Mouse (Mus musculus) intestine, postnatal 0 days (tissue): ENCODE results near the gene Gtpbp1. TPM values are rescaled to one million over a fixed set of nuclear protein-coding genes. Genes with fewer than 3 reads are reported as not detected.

Source experiments
- ATAC-seq: fragments of 200-750 bp; cut with Nextera tagmentation; 2 replicates; pipeline ENCODE4 v1.8.0; 2017; ENCODE audit warnings: mild to moderate bottlenecking, moderate TSS enrichment, moderate library complexity
- H3K27ac ChIP-seq: fragments of 300-500 bp; sonication (generic); 2 replicates; pipeline ENCODE4 v1.5.1; 2014; ENCODE audit warnings: mild to moderate bottlenecking, low read depth, low read length, moderate library complexity
- H3K27me3 ChIP-seq: fragments of 300-500 bp; sonication (generic); replicated peaks from 2 replicates; pipeline ENCODE4 v1.6.1; 2014; ENCODE audit warnings: low read length, mixed read lengths; ENCODE audit not compliant: control insufficient read depth, insufficient read depth
- H3K36me3 ChIP-seq: fragments of 300-500 bp; sonication (generic); 2 replicates; pipeline ENCODE4 v1.6.1; 2014; ENCODE audit warnings: mild to moderate bottlenecking, moderate library complexity; ENCODE audit not compliant: control insufficient read depth, insufficient read depth
- H3K4me1 ChIP-seq: fragments of 300-500 bp; sonication (generic); replicated peaks from 2 replicates; pipeline ENCODE4 v1.6.1; 2014; ENCODE audit warnings: antibody characterized with exemption, low read length, mixed read lengths; ENCODE audit not compliant: control insufficient read depth, insufficient read depth
- H3K4me2 ChIP-seq: fragments of 300-500 bp; sonication (generic); replicated peaks from 2 replicates; pipeline ENCODE4 v1.6.1; 2014; ENCODE audit warnings: low read depth, mild to moderate bottlenecking, moderate library complexity
- H3K4me3 ChIP-seq: fragments of 300-500 bp; sonication (generic); 2 replicates; pipeline ENCODE4 v1.5.1; 2014; ENCODE audit warnings: low read depth, low read length
- H3K9ac ChIP-seq: fragments of 300-500 bp; sonication (generic); 2 replicates; pipeline ENCODE4 v1.6.1; 2014; ENCODE audit warnings: mild to moderate bottlenecking, low read depth, low read length
- H3K9me3 ChIP-seq: fragments of 300-500 bp; sonication (generic); 2 replicates; pipeline ENCODE4 v1.6.1; 2016; ENCODE audit warnings: mixed run types; ENCODE audit not compliant: control insufficient read depth
- CTCF ChIP-seq: sonication (generic); IDR thresholded peaks from 2 replicates; pipeline ENCODE4 v1.5.1; 2016; ENCODE audit warnings: low read depth, mild to moderate bottlenecking, control low read depth, antibody characterized with exemption, moderate library complexity
- WGBS: fragments of 180-500 bp; shearing (Covaris S2); extraction: QIAGEN DNeasy Blood & Tissue Kit; methylation state at CpG from one replicate; pipeline ENCODE4 v1.1.7; 2014; 5-methylcytosine and 5-hydroxymethylcytosine counted together
- polyA plus RNA-seq: library from polyadenylated mRNA; unstranded; fragments of >200 nt; fragmentation: Nextera tagmentation; extraction: Ambion mirVana; gene quantifications from 2 replicates; pipeline ENCODE4 v1.2.1, GENCODE M21; 2015

Gtpbp1 gene
- polyA plus RNA-seq, 1 experiment from 2014 or later: 15.3 TPM

DNA sequence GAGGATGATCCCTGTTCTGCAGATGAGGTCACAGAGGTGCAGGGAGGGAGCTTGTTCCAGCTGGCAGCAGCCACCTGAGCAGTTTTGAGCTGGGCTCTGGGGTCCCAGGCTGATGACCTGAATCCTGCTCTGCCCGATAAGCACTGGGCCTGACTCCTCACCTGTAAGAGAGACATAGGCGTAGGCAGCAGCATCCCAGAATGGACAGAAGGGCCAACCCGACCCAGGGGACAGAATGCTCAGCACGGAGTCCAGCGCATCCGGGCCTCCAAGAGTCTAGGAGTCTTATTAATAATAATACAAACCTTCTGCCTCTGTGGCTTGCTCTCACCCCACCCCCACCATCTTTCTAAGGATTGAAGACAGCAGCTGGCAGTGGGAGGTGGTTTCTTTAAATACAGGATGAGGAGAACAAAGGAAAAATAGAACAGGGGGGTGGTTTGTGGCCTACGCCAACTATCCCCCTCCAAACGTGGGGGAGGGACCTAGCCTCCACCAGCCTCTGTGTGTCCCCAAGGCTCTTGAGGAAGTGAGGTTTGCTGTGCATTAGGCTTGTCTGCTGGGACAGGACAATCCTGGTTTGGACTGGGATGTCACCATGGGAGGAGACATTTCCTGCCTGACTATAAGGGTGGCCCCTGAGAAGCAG lies 65.5 kb downstream of the Gtpbp1 start:
- Histone ChIP-seq H3K27ac (no peak overlapping the region), H3K4me2 (no peak overlapping the region), H3K9ac (no peak overlapping the region), H3K4me1 (no peaks in the 10 kb centered on the region), H3K36me3 (peaks cover under 1% of the 10 kb centered on the region; the same call in 1 of the 2 replicates), H3K27me3 (no peaks in the 10 kb centered on the region), H3K4me3 (no peak overlapping the region), H3K9me3 (no peaks in the 10 kb centered on the region)
- no peak for TF ChIP-seq CTCF
- WGBS: 75% methylated on average over 8 of the region's 8 CpGs
- no peak for ATAC-seq

DNA sequence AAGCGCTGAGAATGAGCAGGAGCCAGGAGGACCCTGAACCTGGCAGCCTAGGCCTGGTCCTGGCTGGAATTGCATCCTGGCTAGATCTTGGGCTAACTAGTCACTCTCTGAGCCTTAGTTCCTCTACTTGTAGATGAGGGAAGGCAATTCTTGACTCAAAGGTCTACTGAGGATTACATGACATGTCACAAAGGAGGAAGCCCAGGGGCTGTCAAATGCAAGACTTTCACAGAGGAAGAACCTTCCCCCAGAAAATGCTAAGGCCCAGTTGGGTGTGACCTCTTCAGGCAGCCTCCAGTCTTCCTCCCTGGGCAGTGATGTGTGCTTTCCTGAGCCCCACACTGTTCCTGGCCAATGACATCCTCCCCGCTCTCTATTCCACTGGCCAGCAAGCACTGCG lies 66.5 kb downstream of the Gtpbp1 start:
- H3K27ac ChIP-seq: no peak overlapping the region
- no peak for ATAC-seq
- H3K4me3 ChIP-seq: no peak overlapping the region

DNA sequence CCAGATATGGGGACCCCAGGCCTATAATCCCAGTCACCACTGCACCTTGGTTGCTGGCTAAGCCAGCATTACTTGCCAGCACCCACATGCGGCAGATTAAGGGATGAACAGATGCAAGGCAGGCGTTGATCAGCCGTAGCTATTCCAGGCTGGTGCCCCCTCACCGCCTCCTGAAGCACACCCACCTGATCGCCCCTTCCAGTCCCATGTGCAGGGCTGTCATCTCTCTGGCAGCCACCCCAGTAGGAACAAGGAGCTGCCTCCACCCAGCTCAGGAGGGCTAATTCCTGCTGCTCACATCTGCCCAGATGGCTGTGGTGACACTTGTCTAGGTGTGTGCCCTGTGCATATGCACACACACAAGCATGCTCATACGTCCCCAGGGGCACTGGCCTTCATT lies 70.3 kb downstream of the Gtpbp1 start:
- no peak overlapping the region for H3K4me3 ChIP-seq
- TF ChIP-seq CTCF: no peak

More for the DNA sequence above, 66.5 kb downstream of the Gtpbp1 start:
- Histone ChIP-seq H3K9me3 (no peaks in the 10 kb centered on the region), H3K4me1 (no peaks in the 10 kb centered on the region), H3K27me3 (no peaks in the 10 kb centered on the region), H3K4me2 (no peak overlapping the region), H3K9ac (no peak overlapping the region), H3K36me3 (peaks cover 11% of the 10 kb centered on the region)
- TF ChIP-seq CTCF: no peak
- WGBS: 92% methylated on average over 3 of the region's 3 CpGs

DNA sequence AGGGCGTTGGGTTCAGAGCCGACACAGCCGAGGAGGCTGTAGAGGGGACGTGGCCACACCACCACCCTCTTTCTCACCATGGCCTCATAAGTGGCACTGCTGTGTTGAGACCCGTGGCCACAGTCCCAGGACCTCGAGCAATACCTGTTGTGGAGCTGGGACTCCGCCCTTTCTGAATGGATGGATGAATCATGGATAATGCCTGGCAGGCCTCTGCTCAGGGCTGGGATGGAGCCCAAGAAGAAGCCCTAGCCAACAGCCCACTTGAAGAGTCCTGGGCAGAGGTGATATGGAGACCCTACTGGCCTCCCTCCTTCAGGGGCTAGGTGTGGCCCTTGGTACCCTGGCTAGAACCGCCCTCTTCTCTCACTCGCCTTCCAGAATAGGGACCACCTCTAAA lies 72.4 kb downstream of the Gtpbp1 start:
- Histone ChIP-seq H3K4me1 (no peaks in the 10 kb centered on the region), H3K4me3 (no peak overlapping the region), H3K27ac (no peak overlapping the region), H3K9ac (no peak overlapping the region), H3K4me2 (no peak overlapping the region), H3K36me3 (peaks cover 23% of the 10 kb centered on the region), H3K9me3 (no peaks in the 10 kb centered on the region), H3K27me3 (no peaks in the 10 kb centered on the region)
- 88% methylated on average over 9 of the region's 9 CpGs for WGBS
- ATAC-seq: no peak
- no peak for TF ChIP-seq CTCF

More for the DNA sequence above, 70.3 kb downstream of the Gtpbp1 start:
- Histone ChIP-seq H3K9me3 (no peaks in the 10 kb centered on the region), H3K36me3 (peaks cover 23% of the 10 kb centered on the region), H3K27ac (no peak overlapping the region), H3K27me3 (no peaks in the 10 kb centered on the region), H3K4me2 (no peak overlapping the region), H3K4me1 (no peaks in the 10 kb centered on the region), H3K9ac (no peak overlapping the region)
- WGBS: 88% methylated on average over 6 of the region's 6 CpGs
- no peak for ATAC-seq

DNA sequence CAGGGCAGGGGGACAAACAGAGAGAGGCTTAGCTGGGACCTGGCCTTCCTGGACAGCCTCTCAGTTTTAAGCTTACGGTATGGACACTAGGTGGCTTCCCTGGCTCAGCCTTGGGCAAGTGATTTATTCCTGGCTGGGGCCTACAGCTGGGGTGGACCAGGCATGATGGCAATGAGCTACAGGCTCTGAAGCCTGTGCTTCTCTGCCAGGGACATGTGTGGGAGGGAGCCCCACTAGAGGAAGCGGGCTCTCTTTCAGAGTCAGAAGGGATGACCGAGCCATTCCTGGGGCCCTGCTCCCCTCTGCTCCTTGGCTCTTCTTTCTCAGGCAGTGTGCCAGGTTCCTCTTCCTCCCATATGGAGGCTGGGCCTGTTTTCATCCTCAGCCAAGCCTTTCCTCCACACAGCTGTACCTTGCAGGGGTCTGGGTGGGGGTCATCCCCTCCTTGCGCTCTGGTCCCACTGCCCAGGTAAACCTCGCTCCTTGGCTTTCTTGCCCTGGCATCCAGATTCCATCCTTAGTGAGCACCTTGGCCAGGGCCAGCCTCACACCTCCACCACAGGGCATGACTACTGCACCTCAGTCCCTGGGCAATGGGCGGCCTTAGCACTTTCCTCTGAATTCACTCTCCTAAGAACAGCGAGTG lies 73.1 kb downstream of the Gtpbp1 start:
- Histone ChIP-seq H3K4me1 (no peaks in the 10 kb centered on the region), H3K27ac (no peak overlapping the region), H3K4me2 (no peak overlapping the region), H3K9ac (no peak overlapping the region), H3K27me3 (no peaks in the 10 kb centered on the region), H3K4me3 (no peak overlapping the region), H3K9me3 (no peaks in the 10 kb centered on the region), H3K36me3 (peaks cover 23% of the 10 kb centered on the region)
- 0 out of 2 replicates have a peak, but pooled peaks have one; percentile 6 for TF ChIP-seq CTCF
- WGBS: 86% methylated on average over 7 of the region's 7 CpGs
- no peak for ATAC-seq

DNA sequence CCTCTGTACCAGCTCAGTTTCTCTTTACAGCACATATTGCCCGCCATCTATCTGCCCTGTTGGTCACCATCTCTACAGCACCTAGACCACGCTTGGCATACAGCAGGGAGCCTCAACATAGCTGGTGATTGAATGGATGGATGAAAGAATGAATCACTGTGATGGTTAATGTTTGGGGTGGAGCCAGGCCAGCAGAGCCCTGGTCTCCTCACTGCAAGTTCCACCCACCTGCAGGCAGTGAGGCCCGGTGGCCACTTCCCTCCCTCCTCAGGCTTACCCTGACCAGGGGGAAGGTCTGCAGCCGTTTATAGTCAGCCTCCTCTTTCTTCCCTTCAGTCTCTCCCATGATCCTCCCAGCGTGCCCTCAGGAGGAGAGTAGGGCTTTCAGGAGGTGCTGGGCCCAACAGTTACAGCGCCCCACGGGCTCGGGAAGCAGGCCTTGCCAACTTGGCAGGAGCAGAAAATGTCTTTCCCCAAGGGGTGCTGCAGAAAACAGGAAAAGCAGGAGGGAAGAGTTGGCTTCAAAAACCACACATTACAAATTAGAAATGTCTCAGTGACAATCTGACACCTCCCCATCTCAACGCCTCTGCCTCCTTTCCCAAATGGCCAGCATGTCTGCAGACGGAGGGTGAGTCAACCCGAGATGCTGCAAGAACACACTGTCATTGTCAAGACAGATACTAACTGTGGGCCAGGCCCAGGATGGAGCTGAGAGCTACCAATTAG lies 74.1 kb downstream of the Gtpbp1 start:
- no peak overlapping the region for H3K9ac ChIP-seq
- no peak overlapping the region for H3K4me3 ChIP-seq
- WGBS: 79% methylated on average over 11 of the region's 11 CpGs
- no peak overlapping the region for H3K4me2 ChIP-seq
- H3K4me1 ChIP-seq: no peaks in the 10 kb centered on the region
- no peak for TF ChIP-seq CTCF
- no peak overlapping the region for H3K27ac ChIP-seq
- no peaks in the 10 kb centered on the region for H3K27me3 ChIP-seq
- ATAC-seq: no peak
- H3K9me3 ChIP-seq: no peaks in the 10 kb centered on the region
- peaks cover 23% of the 10 kb centered on the region for H3K36me3 ChIP-seq
